Mouse (Mus musculus) kidney, embryonic 14.5 days (tissue): Measurements from ENCODE around the gene Bmp6. TPM values are rescaled to one million over a fixed set of nuclear protein-coding genes. Genes with fewer than 3 reads are reported as not detected.

Experiments
- ATAC-seq: fragments of 200-750 bp; cut with Nextera tagmentation; 2 replicates; pipeline ENCODE4 v1.8.0; 2017; ENCODE audit warnings: moderate number of reproducible peaks, mild to moderate bottlenecking, moderate TSS enrichment, moderate library complexity; ENCODE audit not compliant: low FRiP score, low TSS enrichment
- H3K27ac ChIP-seq: fragments of 300-500 bp; sonication (generic); 2 replicates; pipeline ENCODE4 v1.5.1; 2014; ENCODE audit warnings: low read depth, mild to moderate bottlenecking, low read length, moderate library complexity, mixed read lengths
- H3K27me3 ChIP-seq: fragments of 300-500 bp; sonication (generic); 2 replicates; pipeline ENCODE4 v1.6.1; 2014; ENCODE audit warnings: mild to moderate bottlenecking, low read length; ENCODE audit not compliant: control insufficient read depth, insufficient read depth
- H3K36me3 ChIP-seq: fragments of 300-500 bp; sonication (generic); 2 replicates; pipeline ENCODE4 v1.6.1; 2014; ENCODE audit warnings: low read length, mixed read lengths; ENCODE audit not compliant: control insufficient read depth, insufficient read depth
- H3K4me1 ChIP-seq: fragments of 300-500 bp; sonication (generic); 2 replicates; pipeline ENCODE4 v1.6.1; 2014; ENCODE audit warnings: low read length, mixed read lengths; ENCODE audit not compliant: control insufficient read depth, insufficient read depth
- H3K4me2 ChIP-seq: fragments of 300-500 bp; sonication (generic); replicated peaks from 2 replicates; pipeline ENCODE4 v1.6.1; 2014; ENCODE audit warnings: low read depth, mild to moderate bottlenecking, low read length
- H3K4me3 ChIP-seq: fragments of 300-500 bp; sonication (generic); 2 replicates; pipeline ENCODE4 v1.5.1; 2014; ENCODE audit warnings: mild to moderate bottlenecking, low read length
- H3K9ac ChIP-seq: fragments of 300-500 bp; sonication (generic); 2 replicates; pipeline ENCODE4 v1.6.1; 2014; ENCODE audit warnings: low read depth, mild to moderate bottlenecking, low read length, moderate library complexity
- H3K9me3 ChIP-seq: fragments of 300-500 bp; sonication (generic); 2 replicates; pipeline ENCODE4 v1.6.1; 2016; ENCODE audit warnings: low read length; ENCODE audit not compliant: control insufficient read depth
- WGBS: fragments of 180-500 bp; shearing (Covaris S2); extraction: QIAGEN DNeasy Blood & Tissue Kit; methylation state at CpG from one replicate; pipeline ENCODE4 v1.1.7; 2014; 5-methylcytosine and 5-hydroxymethylcytosine counted together
- polyA plus RNA-seq: library from polyadenylated mRNA; unstranded; fragments of >200 nt; fragmentation: Nextera tagmentation; extraction: Ambion mirVana; gene quantifications from 2 replicates; pipeline ENCODE4 v1.2.1, GENCODE M21; 2014

The Bmp6 gene
- 1.6 and 1.7 TPM in 2 replicates for polyA plus RNA-seq

- H3K36me3 ChIP-seq = no peaks in the 10 kb centered on the region
- peak within 1 kb of the TSS; percentile 51 for H3K4me3 ChIP-seq
- no peaks in the 10 kb centered on the region for H3K9me3 ChIP-seq
- H3K27ac ChIP-seq = no peak within 1 kb of the TSS
- 2% methylated on average over 54 of the region's 54 CpGs for WGBS
- peak within 1 kb of the TSS; percentile 88 for H3K4me2 ChIP-seq
- peak; percentile 93 for ATAC-seq
- peaks cover 45% of the 10 kb centered on the region for H3K27me3 ChIP-seq
- H3K9ac ChIP-seq = peak within 1 kb of the TSS; percentile 50
- H3K4me1 ChIP-seq = peaks cover 21% of the 10 kb centered on the region
These were observed at the start of gene Bmp6 for GRCm38 (mm10) chr13:38344713-38345430. TSS of gene Bmp6 (plus strand) at chr13:38345107.

GRCm38 (mm10) chr13:38296166-38296565 lies 48.7 kb upstream of the Bmp6 start:
- peak; percentile 89 for ATAC-seq
- H3K4me1 ChIP-seq = no peaks in the 10 kb centered on the region
- no peak overlapping the region for H3K9ac ChIP-seq
- 0 out of 2 replicates have a peak, but pooled peaks cover 5% of the 10 kb centered on the region for H3K9me3 ChIP-seq
- no peaks in the 10 kb centered on the region for H3K27me3 ChIP-seq
- no peaks in the 10 kb centered on the region for H3K36me3 ChIP-seq
- H3K4me3 ChIP-seq = no peak overlapping the region
- 11% methylated on average over 8 of the region's 8 CpGs for WGBS
- H3K27ac ChIP-seq = peak overlapping the region; percentile 42; the same call in 1 of the 2 replicates
- H3K4me2 ChIP-seq = no peak overlapping the region

- H3K4me1 ChIP-seq = no peaks in the 10 kb centered on the region
- ATAC-seq = peak; percentile 33; the same call in 1 of the 2 replicates
- H3K27me3 ChIP-seq = no peaks in the 10 kb centered on the region
- no peak overlapping the region for H3K4me2 ChIP-seq
- H3K9me3 ChIP-seq = 0 out of 2 replicates have a peak, but pooled peaks cover 5% of the 10 kb centered on the region
- no peak overlapping the region for H3K4me3 ChIP-seq
- 27% methylated on average over 8 of the region's 8 CpGs for WGBS
- no peak overlapping the region for H3K9ac ChIP-seq
- H3K36me3 ChIP-seq = no peaks in the 10 kb centered on the region
- peak overlapping the region; percentile 42; the same call in 1 of the 2 replicates for H3K27ac ChIP-seq
These were observed 48.3 kb upstream of the Bmp6 start for GRCm38 (mm10) chr13:38296601-38297000.

DNA sequence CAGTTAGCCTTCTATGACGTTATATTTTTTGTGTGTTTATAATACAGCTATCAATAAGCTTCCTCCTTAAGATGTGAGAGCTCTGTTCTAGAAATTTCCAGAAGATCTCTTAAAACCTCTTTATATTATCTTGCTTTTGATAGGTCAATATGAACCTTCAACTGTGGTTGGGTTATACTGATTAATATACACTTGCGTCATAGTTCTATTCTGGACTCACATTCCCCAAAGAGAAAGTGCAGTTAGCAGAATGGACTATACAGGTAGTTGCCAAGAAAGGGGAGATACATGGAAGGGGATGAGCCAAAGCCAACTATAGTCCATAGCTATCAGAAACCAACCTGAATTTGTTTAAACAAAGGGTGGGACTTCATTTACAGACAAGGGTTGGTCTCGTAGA lies 33.8 kb upstream of the Bmp6 start:
- 92% methylated on average over 3 of the region's 3 CpGs for WGBS
- no peak overlapping the region for H3K4me3 ChIP-seq
- H3K4me2 ChIP-seq = no peak overlapping the region
- no peaks in the 10 kb centered on the region for H3K36me3 ChIP-seq
- H3K27me3 ChIP-seq = no peaks in the 10 kb centered on the region
- no peaks in the 10 kb centered on the region for H3K4me1 ChIP-seq
- ATAC-seq = no peak
- H3K9me3 ChIP-seq = no peaks in the 10 kb centered on the region
- H3K27ac ChIP-seq = no peak overlapping the region
- H3K9ac ChIP-seq = no peak overlapping the region

DNA sequence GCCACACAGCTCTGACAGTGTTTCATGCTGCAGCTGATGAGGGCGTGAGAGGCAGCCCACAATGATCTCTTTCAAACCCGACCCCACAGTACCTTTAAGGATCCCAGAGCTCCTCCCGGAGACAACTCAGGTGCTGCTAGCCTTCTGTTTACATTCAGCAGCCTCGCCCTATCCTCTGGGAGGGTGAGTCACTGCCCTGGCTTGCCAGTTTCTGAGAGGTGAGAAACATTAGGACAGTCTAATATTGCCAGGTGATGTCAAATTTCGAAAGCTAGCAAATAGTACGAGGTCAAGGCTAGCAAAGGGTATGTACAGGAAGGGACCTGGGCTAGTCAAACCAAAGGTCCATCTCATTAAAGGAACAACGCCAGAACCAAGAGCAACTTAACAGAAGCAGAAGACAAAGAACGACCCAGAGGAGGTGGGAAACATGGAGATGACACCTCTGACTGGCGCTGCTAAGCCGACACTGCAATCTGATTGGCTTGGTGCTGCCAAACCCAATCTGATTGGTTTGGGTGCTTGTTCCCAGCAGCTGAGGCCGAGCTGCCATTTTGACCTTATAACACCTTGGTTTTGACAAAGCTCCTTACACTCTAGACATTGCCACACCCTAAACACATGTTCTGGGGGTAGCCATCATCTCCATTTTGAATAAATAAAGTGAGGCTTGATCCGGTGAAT lies 32.4 kb upstream of the Bmp6 start:
- no peak overlapping the region for H3K4me2 ChIP-seq
- H3K9ac ChIP-seq = no peak overlapping the region
- H3K9me3 ChIP-seq = no peaks in the 10 kb centered on the region
- no peak overlapping the region for H3K27ac ChIP-seq
- no peaks in the 10 kb centered on the region for H3K4me1 ChIP-seq
- H3K36me3 ChIP-seq = no peaks in the 10 kb centered on the region
- no peak overlapping the region for H3K4me3 ChIP-seq
- no peak for ATAC-seq
- 86% methylated on average over 12 of the region's 12 CpGs for WGBS
- H3K27me3 ChIP-seq = no peaks in the 10 kb centered on the region

DNA sequence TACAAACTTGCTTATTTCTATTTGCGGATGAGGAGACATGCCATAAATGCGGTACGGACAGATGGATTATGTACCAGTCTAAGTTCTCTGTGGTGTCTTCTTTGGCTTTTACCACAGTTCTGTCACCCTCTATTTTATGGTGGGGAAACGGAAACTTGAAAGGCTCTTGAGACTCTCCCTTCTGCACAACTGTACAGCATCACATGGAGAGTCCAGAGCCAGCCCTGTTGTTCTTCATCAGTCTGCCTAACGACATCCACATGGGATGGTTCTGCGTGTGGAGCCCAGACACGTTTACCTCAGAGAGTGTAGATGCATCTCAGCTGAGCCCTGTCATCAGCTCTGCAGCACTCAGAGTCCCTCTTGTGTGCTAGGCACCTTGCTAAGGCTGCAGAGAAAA lies 30.3 kb upstream of the Bmp6 start:
- no peaks in the 10 kb centered on the region for H3K27me3 ChIP-seq
- no peaks in the 10 kb centered on the region for H3K4me1 ChIP-seq
- no peaks in the 10 kb centered on the region for H3K36me3 ChIP-seq
- no peaks in the 10 kb centered on the region for H3K9me3 ChIP-seq
- no peak overlapping the region for H3K4me3 ChIP-seq
- H3K4me2 ChIP-seq = no peak overlapping the region
- ATAC-seq = no peak
- 69% methylated on average over 7 of the region's 7 CpGs for WGBS
- no peak overlapping the region for H3K27ac ChIP-seq
- H3K9ac ChIP-seq = no peak overlapping the region

GRCm38 (mm10) chr13:38318418-38318817 lies 26.5 kb upstream of the Bmp6 start:
- 97% methylated on average over 1 of the region's 1 CpGs for WGBS
- ATAC-seq = no peak
- H3K4me1 ChIP-seq = no peaks in the 10 kb centered on the region
- no peaks in the 10 kb centered on the region for H3K36me3 ChIP-seq
- no peak overlapping the region for H3K9ac ChIP-seq
- no peak overlapping the region for H3K4me3 ChIP-seq
- H3K27me3 ChIP-seq = no peaks in the 10 kb centered on the region
- no peak overlapping the region for H3K4me2 ChIP-seq
- H3K9me3 ChIP-seq = no peaks in the 10 kb centered on the region
- no peak overlapping the region for H3K27ac ChIP-seq

- Histone ChIP-seq H3K36me3 (no peaks in the 10 kb centered on the region), H3K4me3 (no peak overlapping the region), H3K27ac (no peak overlapping the region), H3K4me2 (no peak overlapping the region), H3K9ac (no peak overlapping the region), H3K27me3 (no peaks in the 10 kb centered on the region), H3K9me3 (no peaks in the 10 kb centered on the region), H3K4me1 (no peaks in the 10 kb centered on the region)
- no peak for ATAC-seq
- 36% methylated on average over 10 of the region's 10 CpGs for WGBS
These were observed 24.6 kb upstream of the Bmp6 start for GRCm38 (mm10) chr13:38320354-38320753.

GRCm38 (mm10) chr13:38324452-38324851 lies 20.5 kb upstream of the Bmp6 start:
- ATAC-seq = 0 out of 2 replicates have a peak, but pooled peaks have one; percentile 52
- 45% methylated on average over 10 of the region's 10 CpGs for WGBS
- Histone ChIP-seq H3K27ac (no peak overlapping the region), H3K4me3 (no peak overlapping the region), H3K4me1 (no peaks in the 10 kb centered on the region), H3K9me3 (no peaks in the 10 kb centered on the region), H3K36me3 (no peaks in the 10 kb centered on the region), H3K9ac (no peak overlapping the region), H3K27me3 (no peaks in the 10 kb centered on the region), H3K4me2 (no peak overlapping the region)
